Mouse (Mus musculus) hindbrain, embryonic 14.5 days (tissue): ENCODE measurements around the gene Serpina12. TPM values are rescaled to one million over a fixed set of nuclear protein-coding genes. Genes with fewer than 3 reads are reported as not detected.

Experiments used
- polyA plus RNA-seq: library from polyadenylated mRNA; unstranded; fragments of >200 nt; fragmentation: Nextera tagmentation; extraction: Ambion mirVana; gene quantifications from 2 replicates; pipeline ENCODE4 v1.2.1, GENCODE M21; 2014

Gene Serpina12
- polyA plus RNA-seq, 1 experiment from 2014 or later = not detected

Other genes starting within 250 kb of the Serpina12 start
- gene Serpina1b, start 214.1 kb downstream of the Serpina12 start, polyA plus RNA-seq = not detected in 2 replicates
- not detected in 2 replicates for gene Serpina1a, start 180.9 kb downstream of the Serpina12 start, polyA plus RNA-seq
- not detected in 2 replicates for gene Serpina1c, start 139.6 kb downstream of the Serpina12 start, polyA plus RNA-seq
- not detected in 2 replicates for gene Serpina1e, start 85.5 kb downstream of the Serpina12 start, polyA plus RNA-seq
- gene Serpina11, start 54.5 kb downstream of the Serpina12 start, polyA plus RNA-seq = not detected in 2 replicates
- gene Serpina9, start 30.7 kb downstream of the Serpina12 start, polyA plus RNA-seq = 0.22 TPM in 1 of 2 replicates, not detected in the other
- gene Serpina5, start 56.7 kb upstream of the Serpina12 start, polyA plus RNA-seq = not detected in 2 replicates
- not detected in 2 replicates for gene Serpina3a, start 68.3 kb upstream of the Serpina12 start, polyA plus RNA-seq
- gene Serpina3b, start 83.6 kb upstream of the Serpina12 start, polyA plus RNA-seq = 0.09 TPM in 1 of 2 replicates, not detected in the other
- not detected in 2 replicates for gene Serpina3c, start 109.4 kb upstream of the Serpina12 start, polyA plus RNA-seq
- gene Serpina3f, start 170.1 kb upstream of the Serpina12 start, polyA plus RNA-seq = 0.13 and 0.19 TPM in 2 replicates
- gene Serpina3g, start 191.8 kb upstream of the Serpina12 start, polyA plus RNA-seq = 0.67 and 1.1 TPM in 2 replicates
- gene Serpina3i, start 218.7 kb upstream of the Serpina12 start, polyA plus RNA-seq = 0.08 TPM in 1 of 2 replicates, not detected in the other